ENCODE assay signal across 9 mouse cellular contexts in genomic region chr6:88940090-88940916, GRCm38 (mm10). TPM values are rescaled to one million over a fixed set of nuclear protein-coding genes. Genes with fewer than 3 reads are reported as not detected.
DNase-seq lines count a peak whose midpoint lies in the region; ATAC-seq and TF ChIP-seq lines count a peak whose summit lies in the region.
"Had no signal": no experiment of that assay in that cellular context is flagged by ENCODE, and none has a peak within 500 bp of the region (broad histone marks: within the 10 kb centered on the region; RNA-seq: fewer than 3 reads in every experiment).

No protein-coding gene starts in this region.

- H3K4me1 ChIP-seq in forebrain, embryonic 11.5 days (replicated peaks; ENCODE audit: control insufficient read depth, insufficient read depth, low read length) = peaks cover 45% of the 10 kb centered on the region
- H3K4me1 ChIP-seq in forebrain, postnatal 0 days (ENCODE audit: insufficient read depth) = peaks cover 55% of the 10 kb centered on the region
- peaks cover 6% of the 10 kb centered on the region; the same call in 1 of the 2 replicates for H3K4me1 ChIP-seq in lung, embryonic 14.5 days (ENCODE audit: insufficient read depth)
- peaks cover 12% of the 10 kb centered on the region for H3K4me1 ChIP-seq in lung, adult 2 months (ENCODE audit: control insufficient read depth, insufficient read depth, low read length)
- H3K4me1 ChIP-seq in forebrain, embryonic 14.5 days (ENCODE audit: control insufficient read depth, insufficient read depth, low read length) = peaks cover 67% of the 10 kb centered on the region
- H3K4me1 ChIP-seq in megakaryocyte, embryonic 14.5 days = peaks cover 47% of the 10 kb centered on the region
- H3K4me1 ChIP-seq: liver, embryonic 12.5 days had no signal

- 89% methylated on average over 9 of the region's 9 CpGs for WGBS in forebrain, embryonic 11.5 days
- WGBS in forebrain, postnatal 0 days = 65% methylated on average over 9 of the region's 9 CpGs
- WGBS in lung, embryonic 14.5 days = 74% methylated on average over 9 of the region's 9 CpGs
- 50% methylated on average over 9 of the region's 9 CpGs for WGBS in lung, adult 2 months
- WGBS in forebrain, embryonic 14.5 days = 74% methylated on average over 9 of the region's 9 CpGs

- no peak for TF ChIP-seq CTCF in forebrain, postnatal 0 days (IDR thresholded peaks at IDR 0.05; ENCODE audit: low read depth)
- no peak for TF ChIP-seq CTCF in lung, embryonic 14.5 days (IDR thresholded peaks at IDR 0.05; ENCODE audit: low read depth)
- no peak for TF ChIP-seq CTCF in lung, adult 2 months (IDR thresholded peaks at IDR 0.05; ENCODE audit: insufficient read depth, low read length)

- no peaks in the 10 kb centered on the region for H3K27me3 ChIP-seq in forebrain, embryonic 11.5 days (ENCODE audit: control insufficient read depth, insufficient read depth, low read length)
- no peaks in the 10 kb centered on the region for H3K27me3 ChIP-seq in forebrain, postnatal 0 days (ENCODE audit: insufficient read depth, low read length)
- no peaks in the 10 kb centered on the region for H3K27me3 ChIP-seq in lung, embryonic 14.5 days (ENCODE audit: insufficient read depth, low read length)
- H3K27me3 ChIP-seq in forebrain, embryonic 14.5 days (replicated peaks; ENCODE audit: control insufficient read depth, insufficient read depth, low read length) = no peaks in the 10 kb centered on the region
- peaks cover 86% of the 10 kb centered on the region for H3K27me3 ChIP-seq in megakaryocyte, embryonic 14.5 days (replicated peaks)

- no peak for ATAC-seq in forebrain, embryonic 11.5 days (replicated peaks; ENCODE audit: low FRiP score)
- no peak for ATAC-seq in forebrain, postnatal 0 days
- ATAC-seq in lung, embryonic 14.5 days (ENCODE audit: insufficient read depth) = no peak
- ATAC-seq in forebrain, embryonic 14.5 days = no peak
- ATAC-seq: liver, embryonic 12.5 days had no signal

- no peaks in the 10 kb centered on the region for H3K36me3 ChIP-seq in forebrain, embryonic 11.5 days (ENCODE audit: control insufficient read depth, insufficient read depth, low read length)
- H3K36me3 ChIP-seq in forebrain, postnatal 0 days (ENCODE audit: insufficient read depth) = no peaks in the 10 kb centered on the region
- no peaks in the 10 kb centered on the region for H3K36me3 ChIP-seq in lung, embryonic 14.5 days (ENCODE audit: insufficient read depth)
- no peaks in the 10 kb centered on the region for H3K36me3 ChIP-seq in forebrain, embryonic 14.5 days (ENCODE audit: control insufficient read depth, insufficient read depth, low read length)
- H3K36me3 ChIP-seq in megakaryocyte, embryonic 14.5 days (replicated peaks; ENCODE audit: low read length) = no peaks in the 10 kb centered on the region
- H3K36me3 ChIP-seq: liver, embryonic 12.5 days had no signal

- TF ChIP-seq POLR2A in lung, adult 2 months (IDR thresholded peaks at IDR 0.05; ENCODE audit: borderline replicate concordance, extremely low read depth, low read depth, low read length) = no peak

- no peak overlapping the region for H3K4me3 ChIP-seq in forebrain, embryonic 11.5 days (ENCODE audit: low read depth, low read length)
- H3K4me3 ChIP-seq in forebrain, postnatal 0 days (ENCODE audit: low read depth, low read length) = no peak overlapping the region
- no peak overlapping the region for H3K4me3 ChIP-seq in lung, embryonic 14.5 days (ENCODE audit: low read depth, low read length)
- H3K4me3 ChIP-seq in lung, adult 2 months (replicated peaks; ENCODE audit: extremely low read depth, low read depth, low read length) = no peak overlapping the region
- H3K4me3 ChIP-seq in forebrain, embryonic 14.5 days (ENCODE audit: low read depth, low read length) = no peak overlapping the region
- peak overlapping the region; percentile 6 for H3K4me3 ChIP-seq in megakaryocyte, embryonic 14.5 days (replicated peaks)
- H3K4me3 ChIP-seq: liver, embryonic 12.5 days had no signal

- no peak overlapping the region for H3K4me2 ChIP-seq in forebrain, embryonic 11.5 days (ENCODE audit: low read depth, low read length, severe bottlenecking)
- H3K4me2 ChIP-seq in forebrain, postnatal 0 days (ENCODE audit: low read depth) = no peak overlapping the region
- no peak overlapping the region for H3K4me2 ChIP-seq in lung, embryonic 14.5 days
- no peak overlapping the region for H3K4me2 ChIP-seq in forebrain, embryonic 14.5 days (ENCODE audit: low read length)
- H3K4me2 ChIP-seq: liver, embryonic 12.5 days had no signal

- 0 out of 2 replicates have a peak overlapping the region, but pooled peaks have one; percentile 51 for H3K27ac ChIP-seq in forebrain, embryonic 11.5 days (ENCODE audit: low read depth, low read length)
- no peak overlapping the region for H3K27ac ChIP-seq in forebrain, postnatal 0 days (ENCODE audit: low read depth, low read length)
- peak overlapping the region; percentile 6; the same call in 1 of the 2 replicates for H3K27ac ChIP-seq in lung, embryonic 14.5 days (ENCODE audit: low read depth)
- no peak overlapping the region; the same call in 1 of the 2 replicates for H3K27ac ChIP-seq in forebrain, embryonic 14.5 days (ENCODE audit: low read depth, low read length)
- H3K27ac ChIP-seq: liver, embryonic 12.5 days had no signal

- H3K9me3 ChIP-seq in forebrain, embryonic 11.5 days (ENCODE audit: control insufficient read depth, low read length) = no peaks in the 10 kb centered on the region
- H3K9me3 ChIP-seq in forebrain, postnatal 0 days (ENCODE audit: low read length) = no peaks in the 10 kb centered on the region
- H3K9me3 ChIP-seq in lung, embryonic 14.5 days (ENCODE audit: low read depth, low read length) = no peaks in the 10 kb centered on the region
- no peaks in the 10 kb centered on the region for H3K9me3 ChIP-seq in forebrain, embryonic 14.5 days (replicated peaks; ENCODE audit: control insufficient read depth, low read length)
- no peaks in the 10 kb centered on the region for H3K9me3 ChIP-seq in megakaryocyte, embryonic 14.5 days
- H3K9me3 ChIP-seq: liver, embryonic 12.5 days had no signal

- no peak overlapping the region for H3K9ac ChIP-seq in forebrain, embryonic 11.5 days (ENCODE audit: low read length)
- no peak overlapping the region for H3K9ac ChIP-seq in forebrain, postnatal 0 days
- no peak overlapping the region for H3K9ac ChIP-seq in lung, embryonic 14.5 days
- peak overlapping the region; percentile 8; the same call in 1 of the 2 replicates for H3K9ac ChIP-seq in forebrain, embryonic 14.5 days (ENCODE audit: low read length)
- H3K9ac ChIP-seq: liver, embryonic 12.5 days had no signal

- DNase-seq in forebrain, embryonic 11.5 days (ENCODE audit: low spot score) = peak; percentile 49
- no peak for DNase-seq in forebrain, postnatal 0 days
- no peak for DNase-seq in lung, embryonic 14.5 days
- DNase-seq in lung, adult 2 months = no peak
- DNase-seq in forebrain, embryonic 14.5 days (ENCODE audit: low spot score) = no peak
- DNase-seq in cerebellum, adult 11 months = no peak
- no peak for DNase-seq in c-Kit-positive CD71-positive TER-119-positive erythroid progenitor cells, embryonic 14.5 days (ENCODE audit: low spot score)

RNA-seq across cellular contexts. Expression of gene Tpra1, which starts 38.3 kb away (rescaled TPM):
- 39.4 and 40.7 TPM in 2 replicates for polyA plus RNA-seq in forebrain, embryonic 11.5 days (2014; fragmentation: Nextera tagmentation; extraction: Ambion mirVana)
- total RNA-seq in forebrain, postnatal 0 days (2014; rRNA removed) = 45.0 and 69.2 TPM in 2 replicates
- 35.0 and 41.4 TPM in 2 replicates for polyA plus RNA-seq in forebrain, postnatal 0 days (2015; fragmentation: Nextera tagmentation; extraction: Ambion mirVana)
- polyA plus RNA-seq in lung, embryonic 14.5 days (2014; fragmentation: Nextera tagmentation; extraction: Ambion mirVana) = 49.4 and 53.6 TPM in 2 replicates
- polyA plus RNA-seq in lung, adult 2 months (2012; rRNA removed) = 176 and 184 TPM in 2 replicates
- 32.9 and 41.2 TPM in 2 replicates for polyA plus RNA-seq in forebrain, embryonic 14.5 days (2014; fragmentation: Nextera tagmentation; extraction: Ambion mirVana)
- polyA plus RNA-seq in megakaryocyte, embryonic 14.5 days (2012; ENCODE audit: insufficient read depth, low replicate concordance) = 102 and 155 TPM in 2 replicates

RNA-seq across cellular contexts. Expression of gene Mcm2, which starts 41.7 kb away (rescaled TPM):
- 248 and 259 TPM in 2 replicates for polyA plus RNA-seq in forebrain, embryonic 11.5 days (2014; fragmentation: Nextera tagmentation; extraction: Ambion mirVana)
- 14.8 and 19.3 TPM in 2 replicates for total RNA-seq in forebrain, postnatal 0 days (2014; rRNA removed)
- polyA plus RNA-seq in forebrain, postnatal 0 days (2015; fragmentation: Nextera tagmentation; extraction: Ambion mirVana) = 14.1 and 14.9 TPM in 2 replicates
- 153 and 164 TPM in 2 replicates for polyA plus RNA-seq in lung, embryonic 14.5 days (2014; fragmentation: Nextera tagmentation; extraction: Ambion mirVana)
- 11.1 and 12.6 TPM in 2 replicates for polyA plus RNA-seq in lung, adult 2 months (2012; rRNA removed)
- 71.1 and 82.8 TPM in 2 replicates for polyA plus RNA-seq in forebrain, embryonic 14.5 days (2014; fragmentation: Nextera tagmentation; extraction: Ambion mirVana)
- 133 and 188 TPM in 2 replicates for polyA plus RNA-seq in megakaryocyte, embryonic 14.5 days (2012; ENCODE audit: insufficient read depth, low replicate concordance)

Comparison
In these comparisons a context has a peak if more than half of its experiments do, and no peak if none do; other contexts are left out.
1. H3K27ac ChIP-seq: peak in forebrain, embryonic 11.5 days (single experiment) and lung, embryonic 14.5 days (single experiment); none in forebrain, postnatal 0 days (single experiment) and forebrain, embryonic 14.5 days (single experiment).